Mouse (Mus musculus) lung, postnatal 0 days (tissue): Measurements from ENCODE around the gene Cc2d2b. TPM values are rescaled to one million over a fixed set of nuclear protein-coding genes. Genes with fewer than 3 reads are reported as not detected.

ENCODE experiments used
- ATAC-seq: fragments of 200-750 bp; cut with Nextera tagmentation; 2 replicates; pipeline ENCODE4 v1.8.0; 2017; ENCODE audit warnings: moderate library complexity
- DNase-seq: peaks from one replicate; pipeline ENCODE4 v3.0.0-alpha.2; 2016; ENCODE audit warnings: low spot score
- H3K27ac ChIP-seq: fragments of 300-500 bp; sonication (generic); 2 replicates; pipeline ENCODE4 v1.5.1; 2014; ENCODE audit warnings: antibody characterized with exemption, mild to moderate bottlenecking, low read length, mixed read lengths
- H3K27me3 ChIP-seq: fragments of 300-500 bp; sonication (generic); replicated peaks from 2 replicates; pipeline ENCODE4 v1.6.1; 2014; ENCODE audit warnings: low read length, mixed read lengths; ENCODE audit not compliant: insufficient read depth
- H3K36me3 ChIP-seq: fragments of 300-500 bp; sonication (generic); 2 replicates; pipeline ENCODE4 v1.6.1; 2014; ENCODE audit warnings: low read length, mixed read lengths; ENCODE audit not compliant: insufficient read depth
- H3K4me1 ChIP-seq: fragments of 300-500 bp; sonication (generic); 2 replicates; pipeline ENCODE4 v1.6.1; 2014; ENCODE audit warnings: antibody characterized with exemption, low read depth, low read length, mixed read lengths; ENCODE audit not compliant: insufficient read depth
- H3K4me2 ChIP-seq: fragments of 300-500 bp; sonication (generic); replicated peaks from 2 replicates; pipeline ENCODE4 v1.6.1; 2014; ENCODE audit warnings: low read depth, mild to moderate bottlenecking, low read length, moderate library complexity, mixed read lengths
- H3K4me3 ChIP-seq: fragments of 300-500 bp; sonication (generic); 2 replicates; pipeline ENCODE4 v1.5.1; 2014; ENCODE audit warnings: low read depth, low read length
- H3K9ac ChIP-seq: fragments of 300-500 bp; sonication (generic); replicated peaks from 2 replicates; pipeline ENCODE4 v1.6.1; 2014; ENCODE audit warnings: low read depth, mild to moderate bottlenecking
- H3K9me3 ChIP-seq: fragments of 300-500 bp; sonication (generic); 2 replicates; pipeline ENCODE4 v1.6.1; 2016; ENCODE audit warnings: low read length, mixed read lengths
- CTCF ChIP-seq: IDR thresholded peaks from 2 replicates; pipeline ENCODE4 v1.5.1; 2016; ENCODE audit warnings: antibody characterized with exemption, mild to moderate bottlenecking
- EP300 ChIP-seq: IDR thresholded peaks from 2 replicates; pipeline ENCODE4 v1.6.1; 2016; ENCODE audit warnings: antibody characterized with exemption, mild to moderate bottlenecking, control low read depth
- WGBS: fragments of 180-500 bp; shearing (Covaris S2); extraction: QIAGEN DNeasy Blood & Tissue Kit; methylation state at CpG from one replicate; pipeline ENCODE4 v1.1.7; 2014; 5-methylcytosine and 5-hydroxymethylcytosine counted together
- polyA plus RNA-seq: library from polyadenylated mRNA; unstranded; fragments of >200 nt; fragmentation: Nextera tagmentation; extraction: Ambion mirVana; gene quantifications from 2 replicates; pipeline ENCODE4 v1.2.1, GENCODE M21; 2015

Gene Cc2d2b
- polyA plus RNA-seq, 1 experiment from 2014 or later: 0.33 TPM

DNA sequence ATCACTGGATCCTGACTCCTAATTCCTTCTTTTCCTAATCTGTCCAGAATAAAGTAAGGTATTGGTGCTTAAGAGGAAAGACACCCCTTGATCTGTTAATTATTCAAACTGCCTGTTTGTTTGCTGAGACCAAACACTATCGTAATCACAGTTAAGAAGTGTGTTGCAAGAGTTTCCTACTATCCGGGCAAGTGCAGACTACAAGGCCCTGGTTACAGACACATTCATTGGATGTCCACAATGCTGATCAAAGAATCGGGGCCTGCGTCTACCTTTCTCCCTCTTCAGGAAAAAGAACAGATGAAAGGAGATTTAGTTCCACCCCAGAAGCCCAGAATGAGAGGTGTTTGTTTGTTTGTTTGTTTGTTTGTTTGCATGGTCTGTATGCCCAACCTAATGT is 20.3 kb upstream of the Cc2d2b start:
- Histone ChIP-seq H3K9ac (no peak overlapping the region), H3K4me3 (no peak overlapping the region), H3K4me1 (peaks cover 5% of the 10 kb centered on the region; the same call in 1 of the 2 replicates), H3K9me3 (no peaks in the 10 kb centered on the region), H3K36me3 (no peaks in the 10 kb centered on the region), H3K27ac (no peak overlapping the region), H3K27me3 (no peaks in the 10 kb centered on the region), H3K4me2 (no peak overlapping the region)
- TF ChIP-seq CTCF (no peak), EP300 (no peak)
- 61% methylated on average over 4 of the region's 4 CpGs for WGBS
- no peak for ATAC-seq
- DNase-seq: no peak

DNA sequence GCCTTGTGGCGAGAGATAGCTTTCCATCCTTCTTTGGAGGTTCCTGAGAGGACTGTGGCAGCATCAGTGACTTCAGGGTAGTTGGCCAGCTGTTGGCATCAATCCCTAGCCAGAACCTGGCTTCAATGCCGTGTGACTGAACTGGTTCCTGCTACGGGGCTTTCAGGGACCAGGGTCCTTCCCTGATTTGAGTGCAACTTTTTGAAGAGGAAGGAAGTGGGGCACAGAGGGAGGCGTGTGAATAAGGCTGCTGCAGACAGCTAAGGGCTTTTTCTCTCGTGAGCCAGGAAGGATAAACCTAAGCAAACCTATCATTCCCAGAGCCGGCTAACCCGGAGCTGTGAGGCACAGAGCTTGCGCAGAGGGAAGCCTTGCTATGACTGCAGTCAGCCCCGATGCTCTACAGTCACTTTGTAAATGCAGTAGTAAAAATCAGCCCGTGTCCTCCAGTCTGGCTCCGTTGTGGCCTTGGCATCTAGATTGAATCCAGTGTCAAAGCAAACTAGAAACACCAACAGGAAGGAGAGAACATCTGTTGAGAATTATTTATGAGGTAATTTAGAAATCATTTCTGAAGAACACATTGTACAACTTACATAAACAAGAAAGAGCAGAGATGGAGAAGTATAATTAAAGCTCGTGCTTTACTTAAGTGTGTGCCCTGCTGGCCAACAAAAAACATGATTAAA is 19.7 kb upstream of the Cc2d2b start:
- Histone ChIP-seq H3K27ac (no peak overlapping the region), H3K36me3 (no peaks in the 10 kb centered on the region), H3K4me2 (no peak overlapping the region), H3K27me3 (no peaks in the 10 kb centered on the region), H3K9me3 (no peaks in the 10 kb centered on the region), H3K4me1 (peaks cover 5% of the 10 kb centered on the region; the same call in 1 of the 2 replicates), H3K4me3 (no peak overlapping the region), H3K9ac (no peak overlapping the region)
- 27% methylated on average over 12 of the region's 12 CpGs for WGBS
- ATAC-seq (peak; percentile 30), DNase-seq (peak; percentile 73)
- TF ChIP-seq EP300 (peak; percentile 60; the same call in 1 of the 2 replicates), CTCF (no peak)

- Histone ChIP-seq H3K9ac (no peak overlapping the region), H3K36me3 (no peaks in the 10 kb centered on the region), H3K4me1 (no peaks in the 10 kb centered on the region), H3K9me3 (no peaks in the 10 kb centered on the region), H3K27me3 (no peaks in the 10 kb centered on the region), H3K4me2 (no peak overlapping the region), H3K4me3 (no peak overlapping the region), H3K27ac (no peak overlapping the region)
- DNase-seq (no peak), ATAC-seq (no peak)
- WGBS: 60% methylated on average over 10 of the region's 10 CpGs
- TF ChIP-seq EP300: no peak
- TF ChIP-seq CTCF: no peak
Measured at GRCm38 (mm10) chr19:40733409-40733808, 15.1 kb upstream of the Cc2d2b start.

DNA sequence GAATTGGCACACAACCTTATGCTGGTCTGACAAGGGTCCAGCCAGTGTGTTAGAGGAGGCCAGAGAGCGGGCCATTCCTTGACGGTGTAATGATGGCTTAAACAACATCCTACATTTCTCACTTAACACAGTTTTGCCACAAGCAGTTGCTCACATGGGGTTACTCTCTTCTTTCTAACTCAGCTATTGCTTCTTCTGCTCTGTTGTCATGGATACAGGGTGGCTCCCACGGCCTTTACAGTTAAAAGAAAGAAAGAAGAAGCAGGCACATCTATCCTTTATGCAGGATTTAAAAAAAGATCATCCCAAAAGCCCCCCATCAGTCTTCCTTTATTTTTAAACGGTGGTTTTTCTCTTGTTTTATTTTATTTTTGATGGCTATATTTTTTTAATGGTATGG is 14.7 kb upstream of the Cc2d2b start:
- ATAC-seq: no peak
- 56% methylated on average over 4 of the region's 4 CpGs for WGBS

DNA sequence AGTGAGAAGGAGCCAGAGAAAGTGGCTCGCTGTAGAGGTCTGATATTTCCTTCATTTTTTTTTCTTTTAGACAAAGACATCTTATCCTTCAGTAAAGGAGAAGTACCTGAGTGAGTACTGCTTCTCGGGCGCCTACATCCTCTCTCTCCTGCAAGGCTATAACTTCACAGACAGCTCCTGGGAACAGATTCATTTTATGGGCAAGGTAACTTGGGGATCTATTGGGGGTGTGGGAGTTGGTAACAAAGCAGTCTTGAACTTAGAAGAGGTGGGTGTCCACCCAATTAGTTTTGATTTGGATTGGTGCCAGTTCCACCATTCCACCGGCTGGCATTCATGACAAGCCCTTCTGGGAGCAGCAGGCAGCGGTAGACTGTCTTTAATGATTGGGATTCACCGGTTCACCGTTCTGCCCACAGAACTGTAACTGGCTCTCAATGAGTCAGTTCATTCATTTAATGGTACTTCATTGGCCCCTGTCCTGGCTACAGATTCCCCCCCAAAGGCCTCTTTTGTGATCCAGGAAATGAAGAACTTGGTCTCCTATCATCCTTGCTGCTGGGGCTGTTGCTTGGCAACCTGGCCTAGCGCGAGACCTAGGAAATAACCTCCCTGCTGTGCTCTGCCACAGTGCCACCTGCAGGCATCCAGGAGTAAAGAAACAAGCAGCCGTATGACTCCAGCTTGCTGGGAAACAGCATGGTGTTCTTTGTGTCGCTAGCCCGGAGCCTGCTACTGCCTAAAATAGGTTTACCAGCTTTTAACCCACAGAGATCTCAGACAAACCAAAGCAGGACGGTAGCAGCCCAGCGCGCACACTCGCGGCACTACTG is 11.7 kb upstream of the Cc2d2b start:
- Histone ChIP-seq H3K36me3 (no peaks in the 10 kb centered on the region), H3K4me1 (no peaks in the 10 kb centered on the region), H3K27ac (no peak overlapping the region), H3K4me3 (no peak overlapping the region), H3K27me3 (no peaks in the 10 kb centered on the region), H3K9me3 (no peaks in the 10 kb centered on the region), H3K9ac (no peak overlapping the region), H3K4me2 (no peak overlapping the region)
- no peak for TF ChIP-seq EP300
- TF ChIP-seq CTCF: peak; percentile 89
- ATAC-seq: peak; percentile 92
- DNase-seq: peak; percentile 94
- 25% methylated on average over 17 of the region's 17 CpGs for WGBS

More for the DNA sequence above, 14.7 kb upstream of the Cc2d2b start:
- Histone ChIP-seq H3K27me3 (no peaks in the 10 kb centered on the region), H3K9ac (no peak overlapping the region), H3K9me3 (no peaks in the 10 kb centered on the region), H3K27ac (no peak overlapping the region), H3K4me1 (no peaks in the 10 kb centered on the region), H3K4me3 (no peak overlapping the region), H3K4me2 (no peak overlapping the region), H3K36me3 (no peaks in the 10 kb centered on the region)
- DNase-seq: no peak
- TF ChIP-seq EP300: no peak
- no peak for TF ChIP-seq CTCF

GRCm38 (mm10) chr19:40737613-40738012 is 10.9 kb upstream of the Cc2d2b start:
- H3K27ac ChIP-seq: no peak overlapping the region
- DNase-seq (no peak), ATAC-seq (no peak)
- H3K4me2 ChIP-seq: no peak overlapping the region
- no peak overlapping the region for H3K4me3 ChIP-seq
- H3K9me3 ChIP-seq: no peaks in the 10 kb centered on the region
- H3K4me1 ChIP-seq: no peaks in the 10 kb centered on the region
- no peaks in the 10 kb centered on the region for H3K36me3 ChIP-seq
- WGBS: 63% methylated on average over 5 of the region's 5 CpGs
- H3K9ac ChIP-seq: no peak overlapping the region
- H3K27me3 ChIP-seq: no peaks in the 10 kb centered on the region
- TF ChIP-seq CTCF (no peak), EP300 (no peak)
